Mouse (Mus musculus): ENCODE data around the gene Eno1. TPM values are rescaled to one million over a fixed set of nuclear protein-coding genes. Genes with fewer than 3 reads are reported as not detected.
A peak's percentile ranks its signal among the peaks of the same experiment; 100 is the strongest.

Eno1 gene
- polyA plus RNA-seq (2016; fragmentation: Nextera tagmentation; extraction: Ambion mirVana): 1,428 and 1,431 TPM in 2 replicates

GRCm38 (mm10) chr4:150236521-150237481 lies at the start of gene Eno1:
Eno1 (plus strand) TSS chr4:150236721.
- Histone ChIP-seq H3K4me2 (replicated peaks) (peak within 1 kb of the TSS; percentile 80), H3K4me1 (peaks cover 50% of the 10 kb centered on the region)
- under 1% methylated on average over 78 of the region's 78 CpGs for WGBS

GRCm38 (mm10) chr4:150188236-150188635 lies 48.3 kb upstream of the Eno1 start:
- ATAC-seq (ENCODE audit: low FRiP score, low read depth): no peak
- no peaks in the 10 kb centered on the region for H3K36me3 ChIP-seq
- no peak overlapping the region for H3K4me2 ChIP-seq (replicated peaks)
- H3K27ac ChIP-seq: no peak overlapping the region
- H3K4me3 ChIP-seq: no peak overlapping the region
- no peaks in the 10 kb centered on the region for H3K27me3 ChIP-seq (replicated peaks)
- H3K9ac ChIP-seq: no peak overlapping the region
- H3K4me1 ChIP-seq: no peaks in the 10 kb centered on the region
- WGBS: 47% methylated on average over 11 of the region's 11 CpGs
- no peaks in the 10 kb centered on the region for H3K9me3 ChIP-seq

More at GRCm38 (mm10) chr4:150236521-150237481, at the start of gene Eno1:
- H3K9ac ChIP-seq: peak within 1 kb of the TSS; percentile 82
- peak within 1 kb of the TSS; percentile 74 for H3K4me3 ChIP-seq
- H3K27me3 ChIP-seq (replicated peaks): no peaks in the 10 kb centered on the region
- ATAC-seq (ENCODE audit: low FRiP score, low read depth): peak; percentile 96
- peaks cover 13% of the 10 kb centered on the region for H3K36me3 ChIP-seq
- H3K9me3 ChIP-seq: no peaks in the 10 kb centered on the region
- peak within 1 kb of the TSS; percentile 93 for H3K27ac ChIP-seq

GRCm38 (mm10) chr4:150192199-150192598 lies 44.3 kb upstream of the Eno1 start:
- Histone ChIP-seq H3K4me1 (no peaks in the 10 kb centered on the region), H3K9ac (no peak overlapping the region), H3K27me3 (replicated peaks) (no peaks in the 10 kb centered on the region), H3K9me3 (no peaks in the 10 kb centered on the region), H3K4me3 (no peak overlapping the region), H3K4me2 (replicated peaks) (no peak overlapping the region), H3K27ac (no peak overlapping the region), H3K36me3 (no peaks in the 10 kb centered on the region)
- WGBS: 83% methylated on average over 6 of the region's 6 CpGs
- no peak for ATAC-seq (ENCODE audit: low FRiP score, low read depth)

- no peak for ATAC-seq (ENCODE audit: low FRiP score, low read depth)
- H3K27me3 ChIP-seq (replicated peaks): no peaks in the 10 kb centered on the region
- no peak overlapping the region for H3K27ac ChIP-seq
- no peak overlapping the region for H3K9ac ChIP-seq
- no peak overlapping the region for H3K4me2 ChIP-seq (replicated peaks)
- no peaks in the 10 kb centered on the region for H3K4me1 ChIP-seq
- H3K9me3 ChIP-seq: no peaks in the 10 kb centered on the region
- H3K4me3 ChIP-seq: no peak overlapping the region
- 42% methylated on average over 1 of the region's 1 CpGs for WGBS
- no peaks in the 10 kb centered on the region for H3K36me3 ChIP-seq
Observed at GRCm38 (mm10) chr4:150193915-150194314, 42.6 kb upstream of the Eno1 start.

GRCm38 (mm10) chr4:150198268-150198667 lies 38.3 kb upstream of the Eno1 start:
- Histone ChIP-seq H3K4me2 (replicated peaks) (no peak overlapping the region), H3K9me3 (no peaks in the 10 kb centered on the region), H3K4me1 (no peaks in the 10 kb centered on the region), H3K27me3 (replicated peaks) (no peaks in the 10 kb centered on the region), H3K4me3 (no peak overlapping the region), H3K27ac (no peak overlapping the region), H3K9ac (no peak overlapping the region), H3K36me3 (no peaks in the 10 kb centered on the region)
- 80% methylated on average over 9 of the region's 9 CpGs for WGBS
- no peak for ATAC-seq (ENCODE audit: low FRiP score, low read depth)

- no peak within 1 kb of the TSS for H3K9ac ChIP-seq
- no peaks in the 10 kb centered on the region for H3K27me3 ChIP-seq (replicated peaks)
- no peak within 1 kb of the TSS for H3K4me2 ChIP-seq (replicated peaks)
- no peak within 1 kb of the TSS for H3K27ac ChIP-seq
- no peaks in the 10 kb centered on the region for H3K36me3 ChIP-seq
- ATAC-seq (ENCODE audit: low FRiP score, low read depth): no peak
- WGBS: 64% methylated on average over 5 of the region's 5 CpGs
- H3K9me3 ChIP-seq: no peaks in the 10 kb centered on the region
- H3K4me3 ChIP-seq: no peak within 1 kb of the TSS
- no peaks in the 10 kb centered on the region for H3K4me1 ChIP-seq
Observed at GRCm38 (mm10) chr4:150201232-150201631, 35.3 kb upstream of the Eno1 start, which contains the start of gene Car6. Car6 (minus strand) TSS chr4:150201332.

- no peak overlapping the region for H3K4me3 ChIP-seq
- H3K9ac ChIP-seq: no peak overlapping the region
- no peak overlapping the region for H3K27ac ChIP-seq
- WGBS: 86% methylated on average over 5 of the region's 5 CpGs
- no peak overlapping the region for H3K4me2 ChIP-seq (replicated peaks)
- H3K4me1 ChIP-seq: no peaks in the 10 kb centered on the region
- ATAC-seq (ENCODE audit: low FRiP score, low read depth): no peak
- no peaks in the 10 kb centered on the region for H3K36me3 ChIP-seq
- H3K27me3 ChIP-seq (replicated peaks): no peaks in the 10 kb centered on the region
- no peaks in the 10 kb centered on the region for H3K9me3 ChIP-seq
Observed at GRCm38 (mm10) chr4:150202702-150203101, 33.8 kb upstream of the Eno1 start.

- Histone ChIP-seq H3K4me1 (no peaks in the 10 kb centered on the region), H3K27ac (no peak overlapping the region), H3K4me2 (replicated peaks) (no peak overlapping the region), H3K36me3 (no peaks in the 10 kb centered on the region), H3K9ac (no peak overlapping the region), H3K4me3 (no peak overlapping the region), H3K27me3 (replicated peaks) (no peaks in the 10 kb centered on the region), H3K9me3 (no peaks in the 10 kb centered on the region)
- ATAC-seq (ENCODE audit: low FRiP score, low read depth): no peak
- 81% methylated on average over 3 of the region's 3 CpGs for WGBS
Observed at GRCm38 (mm10) chr4:150204877-150205276, 31.6 kb upstream of the Eno1 start.

- H3K9me3 ChIP-seq: no peaks in the 10 kb centered on the region
- no peaks in the 10 kb centered on the region for H3K36me3 ChIP-seq
- H3K4me2 ChIP-seq (replicated peaks): no peak overlapping the region
- H3K27ac ChIP-seq: no peak overlapping the region
- no peak for ATAC-seq (ENCODE audit: low FRiP score, low read depth)
- H3K27me3 ChIP-seq (replicated peaks): no peaks in the 10 kb centered on the region
- H3K4me1 ChIP-seq: peaks cover 5% of the 10 kb centered on the region; the same call in 1 of the 2 replicates
- H3K4me3 ChIP-seq: no peak overlapping the region
- H3K9ac ChIP-seq: no peak overlapping the region
- 95% methylated on average over 5 of the region's 5 CpGs for WGBS
Observed at GRCm38 (mm10) chr4:150209751-150210150, 26.8 kb upstream of the Eno1 start.

- ATAC-seq (ENCODE audit: low FRiP score, low read depth): no peak
- no peak overlapping the region for H3K9ac ChIP-seq
- no peaks in the 10 kb centered on the region for H3K9me3 ChIP-seq
- 80% methylated on average over 8 of the region's 8 CpGs for WGBS
- no peak overlapping the region for H3K4me3 ChIP-seq
- no peak overlapping the region for H3K27ac ChIP-seq
- no peaks in the 10 kb centered on the region for H3K36me3 ChIP-seq
- no peak overlapping the region for H3K4me2 ChIP-seq (replicated peaks)
- peaks cover 5% of the 10 kb centered on the region; the same call in 1 of the 2 replicates for H3K4me1 ChIP-seq
- no peaks in the 10 kb centered on the region for H3K27me3 ChIP-seq (replicated peaks)
Observed at GRCm38 (mm10) chr4:150210306-150210705, 26.2 kb upstream of the Eno1 start.

GRCm38 (mm10) chr4:150211930-150212552 lies 24.5 kb upstream of the Eno1 start:
- no peak overlapping the region for H3K27ac ChIP-seq
- H3K4me2 ChIP-seq (replicated peaks): peak overlapping the region; percentile 54
- 57% methylated on average over 10 of the region's 10 CpGs for WGBS
- ATAC-seq (ENCODE audit: low FRiP score, low read depth): peak; percentile 41
- H3K4me1 ChIP-seq: peaks cover 5% of the 10 kb centered on the region; the same call in 1 of the 2 replicates
- H3K36me3 ChIP-seq: no peaks in the 10 kb centered on the region
- H3K4me3 ChIP-seq: no peak overlapping the region
- no peaks in the 10 kb centered on the region for H3K9me3 ChIP-seq
- H3K27me3 ChIP-seq (replicated peaks): no peaks in the 10 kb centered on the region
- no peak overlapping the region for H3K9ac ChIP-seq

GRCm38 (mm10) chr4:150212553-150212971 lies 24.0 kb upstream of the Eno1 start:
- ATAC-seq (ENCODE audit: low FRiP score, low read depth): peak; percentile 70
- H3K27me3 ChIP-seq (replicated peaks): no peaks in the 10 kb centered on the region
- WGBS: 3% methylated on average over 15 of the region's 15 CpGs
- H3K36me3 ChIP-seq: no peaks in the 10 kb centered on the region
- peak overlapping the region; percentile 9; the same call in 1 of the 2 replicates for H3K4me3 ChIP-seq
- H3K27ac ChIP-seq: no peak overlapping the region
- no peak overlapping the region for H3K9ac ChIP-seq
- H3K9me3 ChIP-seq: no peaks in the 10 kb centered on the region
- peak overlapping the region; percentile 54 for H3K4me2 ChIP-seq (replicated peaks)
- H3K4me1 ChIP-seq: peaks cover 5% of the 10 kb centered on the region; the same call in 1 of the 2 replicates
